Mouse (Mus musculus): ENCODE results near the gene Mier2. TPM values are rescaled to one million over a fixed set of nuclear protein-coding genes. Genes with fewer than 3 reads are reported as not detected.

Mier2 gene
- total and polyA plus RNA-seq, 3 experiments: 12.7 to 31.8 (median 12.9) TPM

- H3K27ac ChIP-seq: no peak overlapping the region
- no peak for TF ChIP-seq CTCF (IDR thresholded peaks at IDR 0.05)
- no peak for TF ChIP-seq POLR2A (IDR thresholded peaks at IDR 0.05; ENCODE audit: insufficient read depth, low read depth, low read length)
- no peak for TF ChIP-seq EP300 (IDR thresholded peaks at IDR 0.05; ENCODE audit: insufficient read depth, low read depth, low read length)
- H3K4me1 ChIP-seq (ENCODE audit: control insufficient read depth, insufficient read depth, low read length): no peaks in the 10 kb centered on the region
- intact Hi-C loops (cut with DNase I): no loop called here
- no peaks in the 10 kb centered on the region for H3K27me3 ChIP-seq (ENCODE audit: control insufficient read depth, insufficient read depth, low read length)
- DNase-seq: peak in 1 of 2 experiments; percentile 1
- no peaks in the 10 kb centered on the region for H3K36me3 ChIP-seq (ENCODE audit: control insufficient read depth, insufficient read depth, low read length)
- H3K79me2 ChIP-seq (replicated peaks; ENCODE audit: control insufficient read depth, insufficient read depth, low read length): no peaks in the 10 kb centered on the region
- H3K9ac ChIP-seq (ENCODE audit: low read depth, low read length): no peak overlapping the region
- H3K4me3 ChIP-seq: no peak overlapping the region
- 79% methylated on average over 6 of the region's 6 CpGs for WGBS
Measured at GRCm38 (mm10) chr10:79527453-79527845, 27.6 kb downstream of the Mier2 start.

- H3K4me3 ChIP-seq: no peak overlapping the region
- no peaks in the 10 kb centered on the region for H3K79me2 ChIP-seq (replicated peaks; ENCODE audit: control insufficient read depth, insufficient read depth, low read length)
- H3K36me3 ChIP-seq (ENCODE audit: control insufficient read depth, insufficient read depth, low read length): no peaks in the 10 kb centered on the region
- TF ChIP-seq POLR2A (IDR thresholded peaks at IDR 0.05; ENCODE audit: insufficient read depth, low read depth, low read length) (no peak), EP300 (IDR thresholded peaks at IDR 0.05; ENCODE audit: insufficient read depth, low read depth, low read length) (no peak), CTCF (IDR thresholded peaks at IDR 0.05) (no peak)
- no peaks in the 10 kb centered on the region for H3K27me3 ChIP-seq (ENCODE audit: control insufficient read depth, insufficient read depth, low read length)
- no peak overlapping the region for H3K27ac ChIP-seq
- no peak overlapping the region for H3K9ac ChIP-seq (ENCODE audit: low read depth, low read length)
- H3K4me1 ChIP-seq (ENCODE audit: control insufficient read depth, insufficient read depth, low read length): no peaks in the 10 kb centered on the region
- WGBS: 90% methylated on average over 12 of the region's 12 CpGs
- intact Hi-C loops (cut with DNase I): no loop called here
- peak in 1 of 2 experiments; percentile 1 for DNase-seq
Measured at GRCm38 (mm10) chr10:79526661-79527452, 28.1 kb downstream of the Mier2 start.

DNA sequence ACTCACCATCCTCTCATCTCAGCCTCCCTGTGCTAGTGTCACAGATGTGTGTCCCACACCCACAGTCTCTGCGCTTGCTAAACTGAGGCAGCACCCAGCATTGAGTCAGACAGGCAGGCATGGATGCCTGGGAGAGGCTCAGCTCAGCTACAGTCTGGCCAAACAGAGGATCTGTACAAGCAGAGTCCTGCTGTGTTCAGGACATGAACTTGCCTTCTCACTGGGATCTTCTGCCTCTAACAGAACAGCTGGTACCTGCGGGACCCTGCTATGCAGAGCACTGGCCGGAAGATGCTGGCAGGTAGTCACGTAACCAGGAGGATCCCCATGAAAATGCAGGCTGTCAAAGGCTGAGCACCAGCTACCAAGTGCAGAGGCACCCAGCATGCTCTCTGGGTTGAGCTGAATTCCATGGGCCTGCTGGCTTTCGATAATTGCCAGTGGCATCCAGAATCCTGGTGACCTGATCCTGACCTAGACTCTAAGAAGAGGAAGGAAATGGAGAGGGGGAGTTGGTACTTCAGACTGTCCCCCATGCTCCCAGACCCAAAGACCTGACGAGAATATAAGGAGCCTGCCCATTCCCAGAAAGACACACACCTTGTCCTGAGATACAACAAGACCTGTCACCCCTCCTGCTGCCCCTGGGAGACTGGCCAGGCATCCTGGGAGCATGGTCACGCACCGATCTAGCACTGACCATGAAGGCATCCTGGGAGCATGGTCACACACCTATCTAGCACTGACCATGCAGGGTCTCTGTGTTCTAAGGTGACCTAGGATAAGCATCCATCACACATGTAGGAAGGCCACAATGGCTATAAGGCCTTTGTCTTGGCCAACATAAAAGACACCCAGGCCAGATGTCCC lies 29.3 kb downstream of the Mier2 start:
- Histone ChIP-seq H3K79me2 (replicated peaks; ENCODE audit: control insufficient read depth, insufficient read depth, low read length) (no peaks in the 10 kb centered on the region), H3K36me3 (ENCODE audit: control insufficient read depth, insufficient read depth, low read length) (no peaks in the 10 kb centered on the region), H3K9ac (ENCODE audit: low read depth, low read length) (no peak overlapping the region), H3K27ac (no peak overlapping the region), H3K27me3 (ENCODE audit: control insufficient read depth, insufficient read depth, low read length) (no peaks in the 10 kb centered on the region), H3K4me1 (ENCODE audit: control insufficient read depth, insufficient read depth, low read length) (no peaks in the 10 kb centered on the region), H3K4me3 (no peak overlapping the region)
- DNase-seq: peak in 1 of 2 experiments; percentile 0
- intact Hi-C loops (cut with DNase I): no loop called here
- 94% methylated on average over 8 of the region's 8 CpGs for WGBS
- TF ChIP-seq POLR2A (IDR thresholded peaks at IDR 0.05; ENCODE audit: insufficient read depth, low read depth, low read length) (no peak), EP300 (IDR thresholded peaks at IDR 0.05; ENCODE audit: insufficient read depth, low read depth, low read length) (no peak), CTCF (IDR thresholded peaks at IDR 0.05) (no peak)

DNA sequence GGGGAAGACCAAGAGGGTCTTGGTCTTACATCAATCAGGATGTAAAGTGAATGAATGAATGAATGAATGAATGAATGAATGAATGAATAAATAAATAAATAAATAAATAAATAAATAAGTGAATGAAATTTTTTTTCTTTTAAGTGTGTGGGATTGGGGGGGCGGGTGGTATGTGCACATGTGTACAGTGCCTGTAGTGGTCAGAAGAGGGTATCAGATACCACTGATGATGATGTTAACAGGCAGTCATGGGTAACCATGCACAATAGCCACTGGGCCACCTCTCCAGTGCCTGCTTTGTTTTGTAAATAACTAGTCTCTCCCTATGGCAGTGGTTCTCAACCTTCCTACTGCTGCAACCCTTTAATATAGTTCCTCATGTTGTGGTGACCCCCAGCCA lies 30.6 kb downstream of the Mier2 start:
- TF ChIP-seq CTCF (IDR thresholded peaks at IDR 0.05) (no peak), POLR2A (IDR thresholded peaks at IDR 0.05; ENCODE audit: insufficient read depth, low read depth, low read length) (no peak), EP300 (IDR thresholded peaks at IDR 0.05; ENCODE audit: insufficient read depth, low read depth, low read length) (no peak)
- 92% methylated on average over 1 of the region's 1 CpGs for WGBS
- no peaks in the 10 kb centered on the region for H3K36me3 ChIP-seq (ENCODE audit: control insufficient read depth, insufficient read depth, low read length)
- no peaks in the 10 kb centered on the region for H3K79me2 ChIP-seq (replicated peaks; ENCODE audit: control insufficient read depth, insufficient read depth, low read length)
- no peak overlapping the region for H3K27ac ChIP-seq
- intact Hi-C loops (cut with DNase I): no loop called here
- H3K4me3 ChIP-seq: no peak overlapping the region
- no peaks in the 10 kb centered on the region for H3K4me1 ChIP-seq (ENCODE audit: control insufficient read depth, insufficient read depth, low read length)
- no peaks in the 10 kb centered on the region for H3K27me3 ChIP-seq (ENCODE audit: control insufficient read depth, insufficient read depth, low read length)
- DNase-seq: no peak
- no peak overlapping the region for H3K9ac ChIP-seq (ENCODE audit: low read depth, low read length)

DNA sequence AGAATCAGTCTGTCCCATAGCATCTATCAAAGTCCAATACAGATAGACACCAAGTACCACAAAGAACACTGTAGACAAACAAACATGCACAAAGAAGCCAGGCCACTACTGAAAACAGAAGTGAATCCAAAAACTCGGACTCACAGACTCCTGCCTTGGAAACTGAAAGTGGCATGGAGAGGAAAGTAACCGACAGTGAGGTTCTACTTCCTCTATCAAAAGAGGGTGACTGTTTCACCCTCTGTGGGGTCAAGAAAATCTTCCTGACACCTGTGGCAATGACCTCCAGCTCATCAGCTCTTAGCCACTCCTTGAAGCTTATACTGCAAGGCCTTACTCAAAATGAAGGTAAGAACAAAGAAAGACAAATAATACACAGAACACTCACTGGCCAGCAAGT lies 48.3 kb downstream of the Mier2 start:
- TF ChIP-seq CTCF (IDR thresholded peaks at IDR 0.05) (no peak), EP300 (IDR thresholded peaks at IDR 0.05; ENCODE audit: insufficient read depth, low read depth, low read length) (no peak), POLR2A (IDR thresholded peaks at IDR 0.05; ENCODE audit: insufficient read depth, low read depth, low read length) (no peak)
- Histone ChIP-seq H3K36me3 (ENCODE audit: control insufficient read depth, insufficient read depth, low read length) (no peaks in the 10 kb centered on the region), H3K4me1 (ENCODE audit: control insufficient read depth, insufficient read depth, low read length) (no peaks in the 10 kb centered on the region), H3K79me2 (replicated peaks; ENCODE audit: control insufficient read depth, insufficient read depth, low read length) (no peaks in the 10 kb centered on the region), H3K4me3 (no peak overlapping the region), H3K27me3 (ENCODE audit: control insufficient read depth, insufficient read depth, low read length) (no peaks in the 10 kb centered on the region; the same call in 1 of the 2 replicates), H3K9ac (ENCODE audit: low read depth, low read length) (no peak overlapping the region), H3K27ac (no peak overlapping the region)
- intact Hi-C loops (cut with DNase I): no loop called here
- DNase-seq: no peak
- WGBS: 60% methylated on average over 2 of the region's 2 CpGs
